Mouse (Mus musculus) hindbrain, embryonic 15.5 days (tissue): ENCODE measurements around the gene Dcaf10. TPM values are rescaled to one million over a fixed set of nuclear protein-coding genes. Genes with fewer than 3 reads are reported as not detected.

Source experiments
- ATAC-seq: fragments of 200-750 bp; cut with Nextera tagmentation; 2 replicates; pipeline ENCODE4 v1.8.0; 2017; ENCODE audit warnings: low read depth, moderate number of reproducible peaks, moderate TSS enrichment; ENCODE audit not compliant: low FRiP score
- H3K27ac ChIP-seq: fragments of 300-500 bp; sonication (generic); replicated peaks from 2 replicates; pipeline ENCODE4 v1.5.1; 2015; ENCODE audit warnings: mild to moderate bottlenecking, inconsistent platforms
- H3K27me3 ChIP-seq: fragments of 300-500 bp; sonication (generic); 2 replicates; pipeline ENCODE4 v1.6.1; 2015; ENCODE audit warnings: control low read depth, inconsistent platforms
- H3K36me3 ChIP-seq: fragments of 300-500 bp; sonication (generic); 2 replicates; pipeline ENCODE4 v1.6.1; 2015; ENCODE audit warnings: control low read depth, inconsistent platforms
- H3K4me1 ChIP-seq: fragments of 300-500 bp; sonication (generic); replicated peaks from 2 replicates; pipeline ENCODE4 v1.6.1; 2015; ENCODE audit warnings: control low read depth, inconsistent platforms
- H3K4me2 ChIP-seq: fragments of 300-500 bp; sonication (generic); 2 replicates; pipeline ENCODE4 v1.6.1; 2015; ENCODE audit warnings: moderate library complexity, mild to moderate bottlenecking, inconsistent platforms
- H3K4me3 ChIP-seq: fragments of 300-500 bp; sonication (generic); 2 replicates; pipeline ENCODE4 v1.5.1; 2015; ENCODE audit warnings: mild to moderate bottlenecking, inconsistent platforms
- H3K9ac ChIP-seq: fragments of 300-500 bp; sonication (generic); 2 replicates; pipeline ENCODE4 v1.6.1; 2015; ENCODE audit warnings: inconsistent platforms
- H3K9me3 ChIP-seq: fragments of 300-500 bp; sonication (generic); 2 replicates; pipeline ENCODE4 v1.6.1; 2016; ENCODE audit warnings: control low read depth, inconsistent platforms
- WGBS: fragments of 180-500 bp; shearing (Covaris S2); methylation state at CpG from one replicate; pipeline ENCODE4 v1.1.7; 2015; 5-methylcytosine and 5-hydroxymethylcytosine counted together
- polyA plus RNA-seq: library from polyadenylated mRNA; unstranded; fragments of >200 nt; fragmentation: Nextera tagmentation; extraction: Ambion mirVana; gene quantifications from 2 replicates; pipeline ENCODE4 v1.2.1, GENCODE M21; 2015

Gene Dcaf10
- polyA plus RNA-seq, 1 experiment from 2014 or later = 8.3 TPM

DNA sequence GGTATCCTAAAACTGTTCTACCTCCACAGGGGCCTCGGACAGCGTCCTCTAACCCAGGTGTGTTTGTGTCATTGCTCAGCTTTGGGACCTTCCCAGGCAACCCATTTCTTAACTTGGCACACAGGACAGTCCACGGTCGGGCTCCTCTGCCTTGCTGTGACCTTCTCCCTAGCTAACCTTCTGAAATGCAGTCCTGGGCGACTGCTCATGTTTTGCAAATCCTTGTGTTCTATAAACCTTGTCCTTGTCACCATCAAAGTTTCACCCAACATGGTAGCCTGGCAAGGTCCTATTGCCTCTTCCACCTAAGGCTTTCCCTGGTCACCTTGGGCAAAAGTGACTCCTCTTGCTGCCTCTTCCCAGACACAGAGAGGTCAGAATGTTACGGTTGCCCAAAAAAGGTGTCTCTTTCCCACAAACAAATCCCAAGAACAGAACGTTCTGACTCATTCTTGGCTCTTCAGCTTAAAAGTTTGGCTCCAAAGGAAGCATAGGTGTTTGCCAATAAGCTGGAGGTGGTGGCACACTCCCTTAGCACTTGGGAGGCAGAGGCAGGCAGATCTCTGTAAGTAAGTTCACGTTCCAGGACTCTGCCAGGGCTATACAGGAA lies 69.4 kb downstream of the Dcaf10 start:
- H3K36me3 ChIP-seq = no peaks in the 10 kb centered on the region
- no peak overlapping the region for H3K4me3 ChIP-seq
- no peaks in the 10 kb centered on the region for H3K27me3 ChIP-seq
- H3K4me2 ChIP-seq = no peak overlapping the region
- no peak overlapping the region for H3K27ac ChIP-seq
- 90% methylated on average over 8 of the region's 8 CpGs for WGBS
- no peaks in the 10 kb centered on the region for H3K9me3 ChIP-seq
- H3K4me1 ChIP-seq = peaks cover 24% of the 10 kb centered on the region
- no peak for ATAC-seq
- no peak overlapping the region for H3K9ac ChIP-seq

DNA sequence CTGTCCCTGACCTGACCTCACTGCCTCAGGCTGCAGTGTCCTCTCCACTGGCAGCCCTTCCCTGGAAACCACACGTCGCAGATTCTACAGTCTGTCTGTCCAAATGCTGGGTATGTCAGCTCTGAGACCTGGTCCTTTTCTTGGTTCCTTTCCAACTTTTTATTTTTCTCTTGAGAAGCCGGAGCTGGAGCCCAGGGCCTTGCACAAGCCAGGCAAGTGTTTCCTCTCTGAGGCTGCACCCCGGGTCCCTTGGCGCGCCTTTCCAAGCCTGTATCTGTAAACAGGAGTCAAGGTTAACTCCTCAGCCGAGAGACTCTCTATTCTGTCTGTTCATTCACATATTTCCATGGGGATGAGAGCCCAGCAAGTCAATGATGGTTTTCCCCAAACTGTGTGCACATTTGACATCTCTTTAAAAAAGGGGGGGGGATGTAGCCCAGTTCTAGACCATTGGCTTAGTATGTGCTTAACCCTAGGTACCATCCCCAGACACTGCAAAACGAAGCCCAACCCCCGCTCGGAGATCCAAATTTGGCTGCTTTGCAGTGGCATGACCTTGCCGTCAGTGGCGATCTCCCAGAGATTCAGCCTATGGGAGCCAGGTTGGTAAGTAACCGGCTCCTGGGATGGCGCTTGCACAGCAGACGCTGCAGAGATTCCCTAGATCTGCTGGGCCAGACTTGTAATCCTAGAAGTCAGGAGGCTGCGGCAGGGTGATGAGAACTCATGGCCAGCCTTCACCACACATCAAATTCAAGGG lies 70.7 kb downstream of the Dcaf10 start:
- H3K27me3 ChIP-seq = no peaks in the 10 kb centered on the region
- H3K36me3 ChIP-seq = no peaks in the 10 kb centered on the region
- no peak overlapping the region for H3K4me2 ChIP-seq
- no peak overlapping the region for H3K27ac ChIP-seq
- H3K9ac ChIP-seq = no peak overlapping the region
- H3K4me3 ChIP-seq = no peak overlapping the region
- H3K4me1 ChIP-seq = peaks cover 10% of the 10 kb centered on the region
- WGBS = 71% methylated on average over 16 of the region's 16 CpGs
- no peaks in the 10 kb centered on the region for H3K9me3 ChIP-seq
- ATAC-seq = no peak

DNA sequence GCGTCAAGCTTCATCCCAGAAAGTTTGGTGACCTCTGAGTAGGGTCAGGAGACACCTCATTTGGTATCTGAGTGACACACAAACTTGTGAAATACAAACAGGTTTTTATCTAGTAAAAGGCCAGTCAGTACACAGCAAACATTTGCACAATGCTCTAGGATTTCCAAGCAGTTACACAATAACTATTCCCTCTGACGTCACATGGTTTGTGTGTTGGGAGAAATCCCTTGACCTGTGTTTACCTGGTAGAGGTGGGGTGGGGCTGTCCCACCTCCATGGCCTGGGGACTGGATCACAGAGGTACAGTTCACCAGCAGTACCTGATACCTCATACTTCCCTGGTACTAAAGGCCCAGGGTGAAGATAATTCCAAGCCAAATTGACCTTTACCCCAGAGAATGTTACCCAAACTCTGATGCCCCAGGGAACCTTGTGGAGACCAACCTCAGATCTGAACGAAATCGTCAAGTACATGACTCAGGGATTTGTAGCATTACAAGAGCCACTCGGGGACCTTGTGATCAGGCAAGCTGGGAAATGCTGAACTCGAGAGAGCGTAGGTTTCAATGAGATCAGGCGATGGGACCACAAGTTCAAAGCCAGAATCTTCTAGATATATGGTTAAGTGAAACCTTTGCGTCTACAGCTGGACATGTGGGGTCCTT lies 71.9 kb downstream of the Dcaf10 start:
- Histone ChIP-seq H3K4me3 (no peak overlapping the region), H3K36me3 (no peaks in the 10 kb centered on the region), H3K4me1 (peaks cover 13% of the 10 kb centered on the region), H3K27ac (no peak overlapping the region), H3K9me3 (no peaks in the 10 kb centered on the region), H3K4me2 (no peak overlapping the region), H3K9ac (no peak overlapping the region), H3K27me3 (no peaks in the 10 kb centered on the region)
- WGBS = 83% methylated on average over 9 of the region's 9 CpGs
- no peak for ATAC-seq

DNA sequence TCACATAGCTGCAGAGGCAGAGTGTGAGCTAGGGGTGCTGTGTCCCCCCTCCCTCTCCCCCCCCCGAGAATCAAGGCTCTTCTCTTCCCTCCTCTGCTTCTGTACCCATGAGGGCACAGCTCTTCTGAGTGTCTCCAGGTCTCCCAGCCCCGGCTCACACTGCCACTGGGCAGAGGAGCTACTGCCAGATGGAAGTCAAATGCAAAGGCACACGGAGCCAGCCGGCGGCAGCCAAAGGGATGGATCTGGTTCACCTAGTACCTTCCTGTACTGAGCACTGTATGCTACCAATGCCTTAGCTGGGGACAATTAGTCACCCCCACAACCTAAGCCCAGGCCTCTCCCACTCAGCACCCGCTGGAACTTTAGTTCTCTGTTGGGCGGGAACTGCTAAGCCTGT lies 74.4 kb downstream of the Dcaf10 start:
- no peaks in the 10 kb centered on the region for H3K9me3 ChIP-seq
- ATAC-seq = no peak
- no peaks in the 10 kb centered on the region for H3K36me3 ChIP-seq
- no peaks in the 10 kb centered on the region for H3K27me3 ChIP-seq
- H3K4me2 ChIP-seq = no peak overlapping the region
- H3K9ac ChIP-seq = no peak overlapping the region
- peaks cover 12% of the 10 kb centered on the region for H3K4me1 ChIP-seq
- no peak overlapping the region for H3K27ac ChIP-seq
- 73% methylated on average over 7 of the region's 7 CpGs for WGBS
- no peak overlapping the region for H3K4me3 ChIP-seq

DNA sequence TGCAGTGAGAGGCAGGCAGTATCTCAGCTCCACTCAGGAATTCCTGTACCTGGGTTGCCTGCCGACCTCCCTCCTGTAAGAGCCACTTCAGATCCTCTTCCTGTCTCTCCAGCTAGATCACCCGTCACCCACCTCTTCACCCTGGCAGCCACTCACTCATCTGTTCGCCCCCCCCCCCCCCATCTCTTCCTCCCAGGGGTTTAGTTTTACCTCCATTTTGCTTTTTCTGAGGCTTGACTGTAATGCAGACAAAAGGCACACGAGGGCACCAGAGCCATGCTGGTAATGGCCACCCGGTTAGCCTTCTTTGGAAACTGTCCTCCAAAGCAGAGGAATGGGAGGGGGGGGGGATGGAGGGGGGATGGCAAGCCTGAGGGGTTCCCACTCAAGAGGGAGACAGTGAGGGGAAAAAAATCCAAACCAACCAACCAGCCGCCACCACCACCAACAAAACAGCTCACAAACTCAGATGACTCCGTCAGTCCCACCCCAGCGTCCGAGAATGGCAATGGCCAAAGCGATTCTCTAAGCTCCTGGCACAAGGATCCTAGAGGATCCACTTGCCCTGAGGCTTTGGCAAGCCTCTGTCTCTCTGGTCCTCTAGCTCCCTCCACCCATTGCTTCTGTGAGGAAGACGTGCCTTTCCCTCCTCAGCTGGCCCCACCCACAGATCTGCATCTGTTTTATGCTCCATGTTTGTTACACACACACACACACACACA lies 76.5 kb downstream of the Dcaf10 start:
- no peaks in the 10 kb centered on the region for H3K36me3 ChIP-seq
- no peaks in the 10 kb centered on the region for H3K27me3 ChIP-seq
- no peak overlapping the region for H3K9ac ChIP-seq
- 26% methylated on average over 10 of the region's 11 CpGs for WGBS
- peak; percentile 65; the same call in 1 of the 2 replicates for ATAC-seq
- H3K4me3 ChIP-seq = no peak overlapping the region
- no peaks in the 10 kb centered on the region for H3K9me3 ChIP-seq
- H3K27ac ChIP-seq = no peak overlapping the region
- H3K4me2 ChIP-seq = peak overlapping the region; percentile 44
- H3K4me1 ChIP-seq = peaks cover 13% of the 10 kb centered on the region

DNA sequence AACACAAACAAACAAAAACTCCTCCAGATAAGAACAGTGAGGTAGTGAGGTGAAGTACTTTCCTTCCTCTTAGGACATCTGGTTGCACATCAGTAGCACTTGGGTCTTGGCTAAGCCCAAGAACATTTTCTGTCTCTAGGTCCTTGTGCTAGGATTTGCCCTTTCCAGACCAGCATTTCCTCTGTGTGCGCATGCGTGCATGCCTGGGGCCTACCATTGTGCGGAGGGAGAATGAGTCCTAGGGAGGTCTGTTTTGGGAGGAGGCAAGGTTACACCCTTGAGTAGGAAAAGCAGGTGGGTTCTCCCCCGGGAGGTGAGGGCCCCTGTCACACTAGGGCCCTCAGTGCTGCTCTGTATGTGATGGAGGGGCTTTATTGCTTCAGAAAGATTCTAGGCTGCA lies 77.2 kb downstream of the Dcaf10 start:
- H3K4me2 ChIP-seq = no peak overlapping the region
- H3K9me3 ChIP-seq = no peaks in the 10 kb centered on the region
- WGBS = 82% methylated on average over 4 of the region's 4 CpGs
- H3K27me3 ChIP-seq = no peaks in the 10 kb centered on the region
- H3K9ac ChIP-seq = no peak overlapping the region
- peaks cover 13% of the 10 kb centered on the region for H3K4me1 ChIP-seq
- H3K4me3 ChIP-seq = no peak overlapping the region
- H3K27ac ChIP-seq = no peak overlapping the region
- no peak for ATAC-seq
- no peaks in the 10 kb centered on the region for H3K36me3 ChIP-seq

DNA sequence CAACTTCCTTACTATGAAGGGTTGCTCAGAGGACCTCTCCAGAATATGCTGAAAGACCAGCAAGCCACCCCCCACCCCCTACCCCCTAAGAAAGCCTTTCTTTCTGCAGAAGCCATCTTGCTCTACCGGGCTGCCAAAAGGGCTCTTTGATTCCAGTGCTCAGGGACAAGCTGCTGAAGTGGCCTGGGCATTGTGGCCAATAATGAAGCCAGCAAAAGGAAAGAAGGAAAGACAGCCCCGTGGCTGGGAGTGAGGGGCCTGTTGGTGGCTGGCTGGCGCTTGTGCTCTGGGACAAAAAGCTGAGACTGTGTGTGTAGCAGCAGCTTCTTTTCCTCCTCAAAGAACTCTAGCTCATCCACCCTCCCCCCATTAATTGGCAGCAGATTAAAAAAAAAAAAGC lies 78.8 kb downstream of the Dcaf10 start:
- peaks cover 13% of the 10 kb centered on the region for H3K4me1 ChIP-seq
- no peaks in the 10 kb centered on the region for H3K36me3 ChIP-seq
- no peak for ATAC-seq
- 37% methylated on average over 3 of the region's 3 CpGs for WGBS
- H3K9ac ChIP-seq = no peak overlapping the region
- H3K4me2 ChIP-seq = no peak overlapping the region
- no peak overlapping the region for H3K27ac ChIP-seq
- H3K4me3 ChIP-seq = no peak overlapping the region
- H3K9me3 ChIP-seq = no peaks in the 10 kb centered on the region
- no peaks in the 10 kb centered on the region for H3K27me3 ChIP-seq

DNA sequence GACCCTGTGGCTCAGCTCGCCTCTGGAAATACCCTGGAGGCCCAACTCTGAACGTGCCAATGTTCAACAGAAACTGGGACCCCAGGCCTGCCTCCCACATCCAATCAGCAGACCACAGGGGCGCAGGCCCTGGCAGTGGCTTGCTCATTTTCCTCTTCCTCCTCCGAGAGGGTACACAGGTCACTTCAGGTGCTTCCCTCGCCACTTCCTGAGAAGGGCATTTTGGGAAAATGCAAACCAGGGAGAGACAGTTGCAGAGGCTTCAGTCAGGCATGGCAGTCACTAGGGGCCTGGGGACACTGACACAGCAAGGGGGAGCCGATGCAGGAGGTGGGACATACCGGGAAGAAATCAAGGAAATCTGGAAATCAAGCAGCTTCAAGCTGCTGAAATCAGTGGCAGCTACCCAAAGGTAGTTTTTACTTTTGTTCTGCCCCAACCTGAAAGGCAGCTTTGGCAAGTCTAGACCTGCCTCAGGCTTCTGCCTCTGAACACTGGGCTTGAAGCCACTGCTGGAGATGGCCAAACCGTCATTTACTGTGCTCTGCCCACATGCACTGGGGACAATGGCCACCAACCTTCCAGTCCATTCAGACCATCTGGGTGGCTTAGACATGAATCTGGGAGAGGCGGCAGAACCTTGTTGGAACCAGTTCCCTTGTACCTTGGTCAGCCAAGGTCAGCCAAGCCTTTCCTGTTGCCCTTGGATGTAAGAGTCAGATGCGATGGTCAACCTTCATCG lies 79.8 kb downstream of the Dcaf10 start:
- no peak overlapping the region for H3K27ac ChIP-seq
- no peaks in the 10 kb centered on the region for H3K27me3 ChIP-seq
- H3K4me2 ChIP-seq = no peak overlapping the region
- no peaks in the 10 kb centered on the region for H3K9me3 ChIP-seq
- no peaks in the 10 kb centered on the region for H3K36me3 ChIP-seq
- peaks cover 15% of the 10 kb centered on the region for H3K4me1 ChIP-seq
- no peak overlapping the region for H3K9ac ChIP-seq
- no peak for ATAC-seq
- no peak overlapping the region for H3K4me3 ChIP-seq
- 74% methylated on average over 11 of the region's 11 CpGs for WGBS

DNA sequence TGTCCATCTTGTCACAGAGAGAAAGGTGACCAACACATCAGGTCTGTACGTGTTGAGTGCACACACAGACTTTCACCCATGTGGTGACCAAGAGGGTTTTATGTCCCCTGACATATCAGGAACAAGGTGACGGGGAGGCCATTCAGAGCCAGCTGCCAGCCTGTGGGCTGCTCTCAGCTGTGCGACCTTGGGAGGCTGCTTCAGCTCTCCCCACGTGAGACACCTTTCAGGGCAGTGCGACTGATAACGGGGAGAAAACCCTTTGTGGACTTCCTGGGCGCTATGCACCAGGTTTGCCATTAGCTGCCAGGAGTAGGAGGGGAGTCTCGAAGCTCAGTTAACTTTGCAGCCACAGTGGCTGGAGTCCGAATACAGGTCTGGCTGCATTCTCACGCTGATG lies 80.7 kb downstream of the Dcaf10 start:
- Histone ChIP-seq H3K9ac (no peak overlapping the region), H3K36me3 (no peaks in the 10 kb centered on the region), H3K4me3 (no peak overlapping the region), H3K27ac (no peak overlapping the region), H3K4me1 (peaks cover 24% of the 10 kb centered on the region), H3K9me3 (no peaks in the 10 kb centered on the region), H3K4me2 (no peak overlapping the region), H3K27me3 (no peaks in the 10 kb centered on the region)
- 87% methylated on average over 10 of the region's 10 CpGs for WGBS
- no peak for ATAC-seq

DNA sequence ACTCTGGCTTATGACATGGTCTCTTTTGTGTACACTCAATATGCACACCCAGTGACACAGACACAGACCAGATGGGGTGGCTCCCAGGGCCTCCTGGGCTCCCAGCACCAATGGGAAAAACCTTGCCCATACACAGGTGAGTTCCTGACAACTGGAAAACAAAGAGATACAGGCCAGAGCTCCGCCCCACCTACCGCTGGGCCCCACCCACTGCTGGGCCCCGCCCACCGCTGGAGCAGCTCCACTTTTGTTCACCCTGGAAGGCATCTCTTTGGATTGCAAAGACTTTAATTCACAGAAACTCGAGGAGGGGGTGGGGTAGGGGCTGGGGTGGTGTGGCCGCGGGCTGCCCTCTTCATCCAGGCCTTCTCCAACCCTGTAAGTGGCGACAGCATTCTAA lies 81.5 kb downstream of the Dcaf10 start:
- no peak overlapping the region for H3K27ac ChIP-seq
- H3K27me3 ChIP-seq = no peaks in the 10 kb centered on the region
- no peak overlapping the region for H3K4me2 ChIP-seq
- H3K9ac ChIP-seq = no peak overlapping the region
- no peaks in the 10 kb centered on the region for H3K9me3 ChIP-seq
- no peak for ATAC-seq
- H3K36me3 ChIP-seq = no peaks in the 10 kb centered on the region
- peaks cover 27% of the 10 kb centered on the region for H3K4me1 ChIP-seq
- 29% methylated on average over 8 of the region's 8 CpGs for WGBS
- no peak overlapping the region for H3K4me3 ChIP-seq

DNA sequence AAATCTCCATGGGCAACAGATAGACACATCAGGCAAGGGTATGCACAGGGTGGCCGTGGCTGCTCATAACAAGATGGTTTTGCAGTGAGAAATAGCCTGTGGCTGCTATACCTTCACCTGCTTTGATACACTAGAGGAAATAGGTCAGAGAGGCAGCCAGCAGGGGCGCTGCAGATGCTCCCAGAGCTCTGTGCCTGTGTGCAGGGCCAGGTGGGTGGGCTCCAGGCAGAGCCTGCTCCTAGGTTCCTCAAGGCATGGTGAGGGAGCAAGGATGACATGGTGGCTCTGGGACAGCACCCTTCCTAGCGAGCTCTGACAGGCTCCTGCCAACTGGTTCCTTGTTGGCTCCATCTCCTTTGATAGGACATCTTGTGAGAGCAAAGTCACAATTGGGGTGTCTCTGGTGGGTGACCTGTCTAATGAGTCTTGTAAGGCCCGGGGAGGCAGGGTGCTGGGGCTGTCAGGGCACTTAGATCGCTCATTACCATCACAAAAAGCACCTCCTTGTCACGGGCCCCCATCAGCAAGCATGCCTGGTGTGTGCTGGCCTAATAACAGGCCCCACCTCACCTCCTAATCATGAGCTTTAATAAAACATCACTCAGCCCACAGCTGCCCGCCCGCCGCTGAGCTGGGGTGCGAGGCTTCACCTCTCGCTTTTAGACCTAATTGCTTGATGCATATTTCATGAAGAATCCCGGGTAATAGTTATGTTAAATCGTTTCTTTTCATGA lies 85.0 kb downstream of the Dcaf10 start:
- Histone ChIP-seq H3K27me3 (no peaks in the 10 kb centered on the region), H3K4me3 (no peak overlapping the region), H3K4me1 (peaks cover 24% of the 10 kb centered on the region; the same call in 1 of the 2 replicates), H3K9me3 (no peaks in the 10 kb centered on the region), H3K36me3 (no peaks in the 10 kb centered on the region), H3K27ac (no peak overlapping the region), H3K9ac (no peak overlapping the region), H3K4me2 (no peak overlapping the region)
- WGBS = 38% methylated on average over 13 of the region's 13 CpGs
- no peak for ATAC-seq
